Mouse (Mus musculus) gastrocnemius, adult 2 months (tissue): ENCODE results near the gene Slc36a3. TPM values are rescaled to one million over a fixed set of nuclear protein-coding genes. Genes with fewer than 3 reads are reported as not detected.
A peak's percentile ranks its signal among the peaks of the same experiment; 100 is the strongest.

Source experiments
- DNase-seq: peaks from one replicate; pipeline ENCODE4 v3.0.0; 2022
- H3K27ac ChIP-seq: fragments of 200-600 bp; 2 replicates; pipeline ENCODE4 v1.8.1; 2022; ENCODE audit warnings: mild to moderate bottlenecking
- H3K4me3 ChIP-seq: fragments of 200-600 bp; 2 replicates; pipeline ENCODE4 v1.8.1; 2022; ENCODE audit warnings: mild to moderate bottlenecking, moderate library complexity
- CTCF ChIP-seq: fragments of 200-600 bp; IDR thresholded peaks from 2 replicates; pipeline ENCODE4 v1.8.1; 2022; ENCODE audit warnings: antibody characterized with exemption, mild to moderate bottlenecking, moderate library complexity
- intact Hi-C: fragments of 180-260 bp; cut with DNase I; formaldehyde crosslinking; loops from one replicate; pipeline ENCODE4 v1.15.1; 2025
- long read RNA-seq, 2 experiments: library from polyadenylated mRNA; stranded (forward); transcript quantifications; one replicate each; pipeline ENCODE4 v2.0.0; 2021
- total RNA-seq, 2 experiments: library from RNA; stranded (reverse); gene quantifications; 2 replicates each; pipeline ENCODE4 v1.2.3; 2021

Gene Slc36a3
- not detected for total RNA-seq
- long read RNA-seq, experiment 1 = 0 reads
- long read RNA-seq, experiment 2 = 0 reads

DNA sequence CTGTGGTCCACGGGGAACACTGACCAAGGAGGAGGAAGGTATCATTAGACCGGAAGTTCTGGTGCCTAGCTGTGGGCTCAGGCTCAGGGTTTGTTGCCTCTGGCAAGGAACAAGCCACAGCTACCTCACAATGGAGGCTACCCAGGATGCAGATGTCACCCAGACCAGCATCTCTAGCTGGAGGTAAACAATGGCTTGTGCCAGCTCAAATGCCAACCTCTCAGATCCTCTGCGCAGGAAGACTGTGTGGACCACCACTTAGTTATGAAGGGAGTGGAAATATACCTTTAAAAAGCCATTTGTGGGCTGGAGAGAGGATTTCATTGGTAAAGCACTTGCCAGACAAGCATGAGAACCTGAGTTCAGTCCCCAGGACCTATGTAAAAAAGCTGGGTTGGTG lies at the start of gene Slc36a3:
Gene Slc36a3 (minus strand): TSS at position 101 of the 400 bp plus-strand sequence.
- DNase-seq = no peak
- H3K4me3 ChIP-seq = no peak within 1 kb of the TSS
- H3K27ac ChIP-seq = no peak within 1 kb of the TSS
- no peak for TF ChIP-seq CTCF
- intact Hi-C loops = loop anchor here (10.0 kb wide), 1 partner anchor 217 kb away; no protein-coding TSS in a partner anchor

DNA sequence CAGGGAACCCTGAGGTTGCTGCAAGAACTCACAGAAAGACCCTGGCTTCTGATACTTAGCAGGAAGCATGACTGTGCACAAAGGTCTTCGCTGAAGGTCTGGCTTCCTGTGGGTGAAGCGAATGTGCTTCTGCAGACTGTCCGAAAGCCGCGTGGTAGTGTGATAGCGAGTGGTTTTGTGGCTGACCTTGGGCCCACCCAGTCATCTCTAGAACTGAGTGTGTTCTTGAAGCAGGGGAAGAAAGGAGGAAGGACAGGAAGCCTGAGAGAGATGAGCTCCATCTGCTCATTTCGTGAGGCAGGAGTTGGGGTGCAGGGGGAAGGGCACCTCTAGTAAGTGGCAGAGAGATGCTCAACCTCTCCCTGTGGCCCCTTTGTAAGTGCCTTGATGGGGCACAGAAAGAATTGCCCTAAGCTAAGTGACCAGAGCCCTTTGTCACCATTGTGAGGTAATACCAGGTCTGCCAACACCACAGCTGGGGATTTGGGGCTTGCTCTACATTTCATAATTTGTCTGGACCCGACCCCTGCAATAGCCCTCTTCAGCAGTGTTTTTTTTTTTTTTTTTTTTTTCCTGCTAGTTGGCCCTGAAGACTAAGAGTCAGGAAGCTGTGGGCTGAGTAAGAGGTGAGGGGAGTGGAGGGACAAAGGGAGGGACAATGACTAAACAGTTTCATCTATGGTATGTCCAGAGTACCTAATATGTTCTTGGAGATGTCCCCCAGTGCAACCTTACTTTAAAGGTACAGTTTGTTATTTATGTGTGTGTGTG lies 46.4 kb upstream of the Slc36a3 start:
- no peak overlapping the region for H3K4me3 ChIP-seq
- no peak overlapping the region for H3K27ac ChIP-seq
- TF ChIP-seq CTCF = no peak
- no peak for DNase-seq
- intact Hi-C loops = no loop called here

DNA sequence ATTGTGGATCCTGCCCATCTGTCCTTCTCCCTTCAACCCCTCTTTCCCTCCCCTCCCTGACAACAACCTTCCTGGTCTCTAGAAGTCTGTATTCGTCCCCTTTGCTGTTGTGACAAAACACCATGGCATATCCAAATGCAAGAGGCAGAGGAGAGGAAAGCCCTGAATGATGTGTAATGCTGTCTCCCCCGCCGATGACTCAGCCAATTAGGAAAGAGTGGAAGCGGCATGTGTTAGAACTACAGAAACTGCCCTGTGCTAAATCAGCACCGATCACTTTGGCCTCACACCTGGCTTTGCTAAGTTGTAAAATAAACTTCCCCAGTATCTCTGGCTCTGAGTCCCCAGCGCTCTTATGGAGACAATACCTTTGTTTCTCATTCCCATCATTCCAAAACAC lies 45.6 kb upstream of the Slc36a3 start:
- TF ChIP-seq CTCF = no peak
- intact Hi-C loops = no loop called here
- H3K4me3 ChIP-seq = no peak overlapping the region
- no peak for DNase-seq
- H3K27ac ChIP-seq = no peak overlapping the region

DNA sequence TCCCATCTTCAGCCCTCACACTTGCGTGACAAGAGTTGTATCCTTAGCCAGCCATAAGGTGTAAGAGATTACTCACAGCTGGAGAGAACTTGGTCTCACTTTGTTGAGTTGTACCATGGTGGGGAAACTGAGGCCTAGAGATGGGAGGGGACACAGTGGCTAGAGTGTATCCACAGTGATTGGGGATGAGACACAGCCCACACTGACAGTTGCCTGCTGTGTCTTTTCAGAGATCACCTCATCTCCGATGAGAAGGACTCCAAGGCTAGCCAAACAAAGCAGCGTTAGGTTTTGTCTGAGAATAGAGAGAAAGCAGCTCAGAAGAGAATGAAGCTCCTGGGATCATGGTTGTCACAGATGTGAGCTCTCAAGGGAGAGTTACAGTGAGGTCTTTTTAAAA lies 38.7 kb upstream of the Slc36a3 start:
- Histone ChIP-seq H3K27ac (no peak overlapping the region), H3K4me3 (no peak overlapping the region)
- DNase-seq = no peak
- intact Hi-C loops = no loop called here
- no peak for TF ChIP-seq CTCF

DNA sequence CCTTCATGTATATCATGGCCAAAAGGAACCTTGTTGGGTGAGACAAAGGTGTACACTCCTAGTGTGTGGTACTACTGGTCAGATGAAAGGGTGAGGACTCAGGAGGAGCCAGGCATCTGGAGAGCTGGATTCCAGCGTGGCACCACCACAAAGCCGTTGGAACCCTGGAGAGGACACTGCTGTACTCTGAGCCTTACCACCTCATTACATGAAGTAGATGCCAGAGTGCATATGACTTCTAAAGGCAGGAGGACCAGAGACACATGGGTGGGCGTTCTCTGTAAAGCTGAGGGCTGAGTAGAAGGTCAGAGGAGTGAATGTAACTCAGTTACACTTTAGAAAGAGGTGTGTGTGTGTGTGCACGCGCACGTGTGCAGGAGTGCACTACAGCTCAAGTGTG lies 36.3 kb upstream of the Slc36a3 start:
- TF ChIP-seq CTCF = no peak
- no peak overlapping the region for H3K27ac ChIP-seq
- intact Hi-C loops = no loop called here
- no peak for DNase-seq
- no peak overlapping the region for H3K4me3 ChIP-seq

DNA sequence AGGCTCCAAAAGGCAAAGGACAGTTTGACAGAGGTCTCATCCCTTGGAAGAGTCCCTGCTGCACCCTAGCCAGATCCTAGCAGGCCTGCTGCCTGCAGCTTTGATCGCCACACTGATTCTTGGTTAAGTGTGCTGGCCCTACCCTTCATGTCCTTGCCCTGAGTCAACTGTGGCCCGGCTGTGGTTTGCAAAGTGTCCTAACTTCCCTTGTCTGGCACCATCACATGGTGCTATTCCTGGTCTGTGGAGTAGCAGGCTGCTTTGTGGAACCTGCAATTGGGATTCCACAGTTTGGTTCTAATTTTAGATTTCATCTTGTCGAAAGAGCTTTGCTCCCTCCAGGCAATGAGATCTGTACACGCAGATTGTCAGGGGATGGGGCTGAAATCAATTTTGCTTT lies 35.8 kb upstream of the Slc36a3 start:
- no peak overlapping the region for H3K4me3 ChIP-seq
- no peak for DNase-seq
- no peak for TF ChIP-seq CTCF
- no peak overlapping the region for H3K27ac ChIP-seq
- intact Hi-C loops = no loop called here

DNA sequence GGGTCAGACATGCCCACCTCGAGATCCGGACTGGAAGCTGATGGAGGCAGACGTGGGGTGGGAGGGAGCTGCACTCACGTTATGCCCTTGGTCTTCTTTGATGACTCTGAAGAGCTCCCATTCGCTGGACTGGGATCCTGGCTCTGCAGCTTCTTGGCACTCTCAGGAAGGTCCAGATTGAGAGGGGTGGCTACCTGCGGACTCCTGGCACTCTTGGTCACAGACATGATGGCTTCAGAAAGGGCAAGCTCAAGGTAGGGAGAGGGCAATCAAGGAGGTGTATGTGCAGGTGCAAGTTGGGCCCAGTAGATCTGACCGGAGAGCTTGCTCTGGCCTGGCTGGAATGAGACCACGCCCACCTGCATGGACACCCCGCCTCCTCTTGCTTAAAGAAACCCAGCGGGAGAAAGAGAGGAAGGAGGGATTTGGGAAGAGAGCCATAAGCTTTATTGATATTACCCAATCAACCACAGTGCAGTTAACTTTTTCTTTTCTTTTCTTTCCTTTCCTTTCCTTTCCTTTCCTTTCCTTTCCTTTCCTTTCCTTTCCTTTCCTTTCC lies 33.3 kb upstream of the Slc36a3 start, which contains the start of gene Slc36a2:
Gene Slc36a2 (minus strand): TSS at position 345 of the 559 bp plus-strand sequence.
- intact Hi-C loops = no loop called here
- Histone ChIP-seq H3K27ac (no peak within 1 kb of the TSS), H3K4me3 (peak within 1 kb of the TSS; percentile 11; the same call in 1 of the 2 replicates)
- no peak for TF ChIP-seq CTCF
- DNase-seq = no peak

DNA sequence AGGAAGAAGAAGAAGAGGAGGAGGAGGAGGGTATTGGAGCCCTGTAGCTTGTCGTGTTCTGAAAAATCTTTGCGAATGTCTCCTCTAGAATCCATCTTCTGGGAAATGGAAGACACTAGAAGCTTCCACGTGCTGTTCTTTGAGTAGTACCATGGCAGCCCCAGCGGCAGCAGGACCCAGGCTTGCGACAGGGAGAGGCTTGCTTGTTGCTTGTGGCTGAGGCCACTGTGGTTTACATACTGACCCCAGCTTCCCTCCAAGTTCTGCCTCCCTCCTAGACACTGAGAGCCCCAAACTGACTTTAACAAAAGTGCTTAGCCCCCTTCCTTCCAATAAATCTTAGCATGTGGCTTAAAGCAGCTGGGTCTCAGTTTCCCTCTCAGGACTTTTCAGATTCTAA lies 32.7 kb upstream of the Slc36a3 start:
- H3K4me3 ChIP-seq = peak overlapping the region; percentile 11; the same call in 1 of the 2 replicates
- H3K27ac ChIP-seq = no peak overlapping the region
- no peak for DNase-seq
- intact Hi-C loops = no loop called here
- TF ChIP-seq CTCF = no peak

DNA sequence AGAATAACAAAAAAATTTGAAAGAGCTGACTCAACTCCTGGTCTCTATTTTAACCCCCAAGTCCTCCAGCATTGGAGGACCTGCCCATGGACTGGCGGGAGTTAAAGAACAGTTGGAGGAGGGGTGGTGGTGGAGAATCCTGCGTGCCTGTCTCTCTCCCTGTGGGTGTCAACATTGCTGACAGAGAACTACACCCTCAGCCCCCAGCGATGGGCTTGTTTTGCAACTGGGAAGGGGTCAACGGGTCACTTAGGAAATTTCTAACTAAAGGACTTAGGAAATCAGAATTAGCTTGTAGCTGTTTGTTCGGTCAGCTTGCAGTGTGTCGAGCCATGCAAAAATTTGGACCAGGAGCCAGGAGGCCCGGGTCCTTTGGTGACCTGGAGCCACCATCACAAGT lies 31.6 kb upstream of the Slc36a3 start:
- TF ChIP-seq CTCF = no peak
- no peak overlapping the region for H3K4me3 ChIP-seq
- H3K27ac ChIP-seq = no peak overlapping the region
- intact Hi-C loops = no loop called here
- no peak for DNase-seq

DNA sequence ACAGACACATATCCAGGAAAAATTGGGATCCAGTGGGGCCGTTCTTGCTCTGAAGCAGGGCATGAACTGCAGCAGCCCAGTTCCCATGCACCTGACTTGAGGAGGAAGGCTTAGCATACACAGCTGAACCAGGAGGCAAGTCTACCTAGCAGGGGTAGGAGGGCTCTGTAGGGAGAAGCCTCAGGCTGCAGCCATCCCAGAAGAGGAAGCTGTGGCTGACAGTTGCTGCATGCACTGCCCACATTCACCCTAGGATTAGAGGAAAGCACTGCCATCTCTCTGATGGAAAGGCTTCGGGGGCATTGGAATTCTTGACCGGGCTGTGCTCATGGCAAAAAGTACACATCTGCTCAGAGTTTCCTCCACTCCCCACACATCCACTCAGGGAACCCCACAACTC lies 28.3 kb upstream of the Slc36a3 start:
- Histone ChIP-seq H3K4me3 (no peak overlapping the region), H3K27ac (no peak overlapping the region)
- intact Hi-C loops = no loop called here
- no peak for DNase-seq
- TF ChIP-seq CTCF = no peak

DNA sequence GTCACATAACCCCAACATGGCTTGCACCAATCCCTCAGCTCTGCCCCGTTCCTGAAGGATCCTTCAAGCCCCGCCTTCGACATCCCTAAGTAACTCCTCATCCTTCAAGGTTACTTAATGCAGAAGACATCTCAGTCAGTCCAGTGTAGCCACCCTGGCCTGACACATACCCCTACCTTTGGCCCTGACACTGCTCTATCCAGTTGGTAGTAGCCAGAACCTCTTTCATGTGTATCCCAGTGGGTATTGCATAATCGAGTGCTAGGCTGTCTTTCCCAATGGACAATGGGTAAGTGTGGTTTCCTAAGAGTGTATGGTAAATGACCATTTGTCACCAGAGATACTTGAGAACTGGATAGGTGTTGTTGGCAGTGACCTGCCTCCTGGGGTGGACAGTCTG lies 27.3 kb upstream of the Slc36a3 start:
- no peak overlapping the region for H3K27ac ChIP-seq
- intact Hi-C loops = no loop called here
- H3K4me3 ChIP-seq = no peak overlapping the region
- no peak for TF ChIP-seq CTCF
- no peak for DNase-seq

DNA sequence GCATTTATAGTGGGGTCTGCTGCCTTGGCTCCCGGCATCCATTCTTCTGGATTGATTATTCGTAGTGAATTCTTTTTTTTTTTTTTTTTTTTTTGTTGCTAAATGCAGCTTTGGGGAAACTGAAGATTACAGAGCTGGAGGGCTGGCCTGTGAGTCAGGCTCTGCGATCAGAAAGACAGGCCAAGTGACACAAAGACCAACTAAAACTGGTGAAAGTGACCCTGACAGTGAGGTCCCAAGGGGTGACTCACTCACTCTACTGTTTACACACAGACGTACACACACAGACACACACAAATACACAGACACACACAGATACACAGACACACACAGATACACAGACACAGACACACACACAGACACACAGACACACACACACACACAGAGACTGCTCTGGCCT lies 19.0 kb upstream of the Slc36a3 start:
- no peak for DNase-seq
- Histone ChIP-seq H3K4me3 (no peak overlapping the region), H3K27ac (no peak overlapping the region)
- no peak for TF ChIP-seq CTCF
- intact Hi-C loops = no loop called here

DNA sequence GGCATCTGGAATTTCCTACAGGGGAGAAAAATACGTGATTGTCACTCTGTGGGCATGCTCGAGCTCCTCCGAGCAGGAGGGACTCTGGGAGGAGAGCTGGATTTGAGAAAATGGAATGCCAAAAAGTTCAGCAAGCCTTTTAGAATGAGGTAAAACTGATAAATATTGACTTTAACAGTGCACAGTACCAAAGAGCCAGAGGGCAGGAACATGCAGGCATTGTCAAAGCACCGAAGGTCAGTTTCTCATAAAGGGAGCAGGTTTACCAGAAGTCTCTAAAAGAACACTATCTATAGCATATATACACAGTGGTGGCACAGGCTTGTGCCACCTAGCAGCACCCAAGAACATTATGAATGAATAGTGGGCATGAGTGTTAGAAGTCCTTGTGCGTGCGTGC lies 17.4 kb upstream of the Slc36a3 start:
- TF ChIP-seq CTCF = no peak
- H3K27ac ChIP-seq = no peak overlapping the region
- DNase-seq = no peak
- no peak overlapping the region for H3K4me3 ChIP-seq
- intact Hi-C loops = no loop called here

DNA sequence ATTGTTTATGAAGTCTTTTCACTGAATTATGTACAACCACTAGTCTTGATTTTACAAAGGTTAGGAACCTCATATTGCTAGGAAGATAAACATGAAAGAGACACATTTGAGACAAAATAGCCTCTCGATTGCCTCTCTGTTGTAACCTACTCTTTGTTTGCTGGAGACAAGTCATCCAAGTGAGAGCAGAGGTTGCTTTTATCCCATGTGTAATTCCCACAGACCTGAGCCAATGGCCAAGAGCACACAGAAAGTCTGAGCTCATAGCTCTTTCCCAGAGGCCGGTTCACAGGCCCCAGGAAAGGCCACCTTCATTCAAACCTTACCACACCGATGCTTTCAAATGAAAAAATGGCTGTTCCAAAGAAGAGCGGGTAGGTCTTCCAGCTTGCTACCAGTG lies 17.0 kb upstream of the Slc36a3 start:
- H3K4me3 ChIP-seq = no peak overlapping the region
- no peak for DNase-seq
- no peak overlapping the region for H3K27ac ChIP-seq

More for the DNA sequence above, 17.0 kb upstream of the Slc36a3 start:
- TF ChIP-seq CTCF = no peak
- intact Hi-C loops = no loop called here
